Comparison of ENCODE assay signal across 9 mouse cellular contexts in the genomic region with DNA sequence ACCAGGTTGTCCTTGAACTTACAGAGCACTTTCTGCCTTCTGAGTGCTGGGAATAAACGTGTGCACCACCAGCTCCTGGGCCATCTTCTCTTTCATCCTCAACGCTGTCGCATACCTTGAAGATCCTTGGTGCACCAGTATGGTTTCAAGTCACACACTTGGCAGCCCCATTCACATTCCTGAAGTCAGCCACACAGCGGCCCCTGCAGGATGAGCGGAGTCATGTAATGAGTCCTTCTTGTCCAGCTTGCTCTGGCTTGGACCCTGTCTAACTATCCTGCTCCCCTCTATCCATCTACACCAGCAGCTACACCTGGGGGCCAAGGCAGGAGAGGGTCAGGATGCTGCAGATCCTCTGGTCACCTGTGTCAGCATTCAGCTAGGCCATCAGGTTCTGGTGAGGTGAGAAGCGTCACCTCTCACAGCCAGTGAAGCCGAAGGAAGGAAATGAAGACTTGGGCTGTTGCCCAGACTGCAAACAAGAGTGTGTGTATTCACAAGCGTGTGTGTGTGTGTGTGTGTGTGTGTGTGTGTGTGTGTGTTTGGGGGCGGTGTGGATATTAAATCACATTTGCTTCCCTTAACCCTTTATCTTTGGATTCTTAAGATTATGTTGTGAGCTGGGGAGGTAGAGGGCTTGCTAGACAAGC. TPM values are rescaled to one million over a fixed set of nuclear protein-coding genes. Genes with fewer than 3 reads are reported as not detected.
DNase-seq lines count a peak whose midpoint lies in the region; ATAC-seq and TF ChIP-seq lines count a peak whose summit lies in the region.
"Had no signal": no experiment of that assay in that cellular context is flagged by ENCODE, and none has a peak within 500 bp of the region (broad histone marks: within the 10 kb centered on the region; RNA-seq: fewer than 3 reads in every experiment).

No protein-coding gene starts in this region.

- H3K27ac ChIP-seq in heart, adult 2 months: no peak overlapping the region
- H3K27ac ChIP-seq in liver, embryonic 14.5 days: no peak overlapping the region
- no peak overlapping the region for H3K27ac ChIP-seq in midbrain, embryonic 15.5 days

- H3K9ac ChIP-seq in heart, adult 2 months (ENCODE audit: low read depth, low read length): no peak overlapping the region
- H3K9ac ChIP-seq in liver, embryonic 14.5 days (replicated peaks): no peak overlapping the region
- no peak overlapping the region for H3K9ac ChIP-seq in midbrain, embryonic 15.5 days

- H3K36me3 ChIP-seq in heart, adult 2 months (ENCODE audit: control insufficient read depth, insufficient read depth, low read length): no peaks in the 10 kb centered on the region
- H3K36me3 ChIP-seq in liver, embryonic 14.5 days (replicated peaks; ENCODE audit: control insufficient read depth, insufficient read depth, low read depth): no peaks in the 10 kb centered on the region
- no peaks in the 10 kb centered on the region for H3K36me3 ChIP-seq in midbrain, embryonic 15.5 days (replicated peaks)

- peak; percentile 66 for TF ChIP-seq CTCF in heart, adult 2 months (IDR thresholded peaks at IDR 0.05)
- peak; percentile 85 for TF ChIP-seq CTCF in liver, embryonic 14.5 days (IDR thresholded peaks at IDR 0.05; ENCODE audit: low read depth)

- H3K79me2 ChIP-seq in heart, adult 2 months (replicated peaks; ENCODE audit: control insufficient read depth, insufficient read depth, low read length): no peaks in the 10 kb centered on the region

- H3K9me3 ChIP-seq in liver, embryonic 14.5 days (ENCODE audit: control insufficient read depth, low read length): no peaks in the 10 kb centered on the region
- no peaks in the 10 kb centered on the region for H3K9me3 ChIP-seq in midbrain, embryonic 15.5 days

- ATAC-seq in liver, embryonic 14.5 days (ENCODE audit: insufficient read depth): no peak
- ATAC-seq in midbrain, embryonic 15.5 days (replicated peaks): no peak

- peak in 1 of 2 experiments; percentile 48 for DNase-seq in heart, adult 2 months
- DNase-seq in heart, postnatal 25 days (ENCODE audit: low spot score): no peak
- DNase-seq in spleen, postnatal 10 days (ENCODE audit: low spot score in 2 of 2): peak; percentile 59 to 82
- no peak for DNase-seq in spleen, adult 12 weeks (ENCODE audit: low spot score)
- DNase-seq in embryo, embryonic 9.5 days (ENCODE audit: extremely low spot score): peak; percentile 19
- DNase-seq in liver, embryonic 14.5 days (ENCODE audit: low read depth in 3 of 3, low spot score in 3 of 3): no peak
- peak; percentile 20 for DNase-seq in thymus, postnatal 0 days (ENCODE audit: low spot score)

- no peak overlapping the region for H3K4me2 ChIP-seq in liver, embryonic 14.5 days (ENCODE audit: low read depth)
- no peak overlapping the region for H3K4me2 ChIP-seq in midbrain, embryonic 15.5 days

- TF ChIP-seq POLR2A in heart, adult 2 months (IDR thresholded peaks at IDR 0.05; ENCODE audit: insufficient read depth, low read depth, low read length): no peak

- intact Hi-C loops in heart, adult 2 months (cut with DNase I): no loop called here
- intact Hi-C loops in heart, postnatal 25 days (cut with DNase I): no loop called here

- H3K4me3 ChIP-seq in heart, adult 2 months: no peak overlapping the region
- no peak overlapping the region for H3K4me3 ChIP-seq in liver, embryonic 14.5 days (ENCODE audit: insufficient read depth in 1 of 2, low read depth in 2 of 2, low read length in 2 of 2)
- no peak overlapping the region for H3K4me3 ChIP-seq in midbrain, embryonic 15.5 days
- H3K4me3 ChIP-seq: myocyte had no signal

- H3K27me3 ChIP-seq in heart, adult 2 months (ENCODE audit: control insufficient read depth, insufficient read depth, low read length): no peaks in the 10 kb centered on the region
- no peaks in the 10 kb centered on the region for H3K27me3 ChIP-seq in liver, embryonic 14.5 days (ENCODE audit: control insufficient read depth, insufficient read depth, low read length)
- H3K27me3 ChIP-seq in midbrain, embryonic 15.5 days (replicated peaks): no peaks in the 10 kb centered on the region

- H3K4me1 ChIP-seq in heart, adult 2 months (ENCODE audit: control insufficient read depth, insufficient read depth, low read length): peaks cover 1% of the 10 kb centered on the region; the same call in 1 of the 2 replicates
- H3K4me1 ChIP-seq in liver, embryonic 14.5 days (replicated peaks; ENCODE audit: control insufficient read depth in 2 of 2, insufficient read depth in 2 of 2, low read length in 1 of 2): peaks cover 22 to 31% of the 10 kb centered on the region in 2 experiments
- H3K4me1 ChIP-seq in midbrain, embryonic 15.5 days: peaks cover 2% of the 10 kb centered on the region; the same call in 1 of the 2 replicates

- WGBS in heart, adult 2 months: 48% methylated on average over 9 of the region's 9 CpGs
- WGBS in liver, embryonic 14.5 days (ENCODE audit: insufficient replicate concordance): 59% methylated on average over 9 of the region's 9 CpGs
- 58% methylated on average over 9 of the region's 9 CpGs for WGBS in midbrain, embryonic 15.5 days

- no peak for TF ChIP-seq EP300 in heart, adult 2 months (IDR thresholded peaks at IDR 0.05; ENCODE audit: insufficient read depth, low read depth, low read length)
- no peak for TF ChIP-seq EP300 in liver, embryonic 14.5 days (IDR thresholded peaks at IDR 0.05; ENCODE audit: low read depth)

RNA-seq across cellular contexts. Expression of a gene that starts 18.0 kb away (rescaled TPM):
- 1 to 10 TPM; 5.6 to 8.7 TPM for total RNA-seq in heart, adult 2 months (2021)
- polyA plus RNA-seq in heart, adult 2 months (2012; rRNA removed): 5.2 and 5.5 TPM in 2 replicates
- 1 to 10 TPM; 8.4 to 9.0 TPM for total RNA-seq in heart, postnatal 25 days (2021)
- polyA plus RNA-seq in liver, embryonic 14.5 days (2012; rRNA removed): 11.8 and 13.1 TPM in 2 replicates
- polyA plus RNA-seq in liver, embryonic 14.5 days (2014; fragmentation: Nextera tagmentation; extraction: Ambion mirVana): 13.9 and 17.9 TPM in 2 replicates
- polyA plus RNA-seq in thymus, postnatal 0 days (2015; fragmentation: Nextera tagmentation; extraction: Ambion mirVana): 22.9 and 25.1 TPM in 2 replicates
- polyA plus RNA-seq in midbrain, embryonic 15.5 days (2015; fragmentation: Nextera tagmentation; extraction: Ambion mirVana): 16.4 and 16.5 TPM in 2 replicates

Comparison
In these comparisons a context has a peak if more than half of its experiments do, and no peak if none do; other contexts are left out.
1. DNase-seq: peak in spleen, postnatal 10 days (2 of 2), embryo, embryonic 9.5 days (single experiment) and thymus, postnatal 0 days (single experiment); none in heart, postnatal 25 days (single experiment), spleen, adult 12 weeks (single experiment) and liver, embryonic 14.5 days (0 of 3).